Mouse (Mus musculus) erythroblast, adult 5-6 weeks (primary cell): ENCODE results near the gene Enpp7. TPM values are rescaled to one million over a fixed set of nuclear protein-coding genes. Genes with fewer than 3 reads are reported as not detected.

ENCODE experiments used
- ATAC-seq: replicated peaks from 2 replicates; pipeline ENCODE4 v1.8.0; 2016; ENCODE audit warnings: moderate number of reproducible peaks, mild to moderate bottlenecking, moderate TSS enrichment, inconsistent platforms; ENCODE audit not compliant: poor library complexity, low FRiP score, severe bottlenecking
- total RNA-seq, 2 experiments: library from RNA; stranded (forward) in 1 of 2; stranded (reverse) in 1 of 2; fragments of 150-400 nt in 1 of 2; fragments of 200-764, 138-1000 nt in 1 of 2; gene quantifications; 2 replicates each; pipeline versions ENCODE4 v1.2.3 to v1.2.4; 2015 to 2017; ENCODE audit warnings: low replicate concordance in 2 of 2

Enpp7 gene
- total RNA-seq, 2 experiments from 2014 or later = not detected

DNA sequence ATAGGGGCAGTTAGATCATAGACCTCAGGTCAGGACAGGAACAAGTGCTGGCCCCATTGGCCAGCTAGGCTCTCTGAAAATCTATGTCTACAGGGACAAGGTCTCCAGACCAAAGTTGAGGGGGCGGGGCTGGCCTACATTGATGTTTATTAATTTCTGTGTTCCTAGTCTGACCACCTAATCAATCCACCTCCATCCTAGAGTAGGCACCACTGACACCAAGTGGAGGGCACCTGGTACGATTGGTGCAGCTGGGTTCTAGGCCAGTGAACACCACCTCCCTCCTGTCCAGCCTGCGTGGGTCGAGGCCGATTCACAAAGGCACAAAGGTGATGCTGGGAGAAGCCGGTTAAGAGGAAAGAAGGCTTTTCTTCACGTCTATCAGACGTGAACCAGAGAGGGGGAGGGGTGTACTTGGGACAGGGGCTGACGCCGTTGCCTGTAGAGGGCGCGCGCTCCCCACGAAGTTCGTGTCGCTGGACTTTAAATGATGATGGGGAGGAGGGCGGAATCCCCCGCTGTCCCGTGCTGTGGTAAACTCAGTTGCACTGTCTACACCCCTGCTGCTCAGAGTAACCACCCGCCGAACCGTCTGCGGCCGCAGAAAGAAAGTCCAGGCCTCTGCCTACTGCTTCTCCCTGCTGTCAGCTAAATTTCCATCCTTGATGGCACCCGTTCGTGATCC, 46.0 kb downstream of the Enpp7 start:
- ATAC-seq = no peak

DNA sequence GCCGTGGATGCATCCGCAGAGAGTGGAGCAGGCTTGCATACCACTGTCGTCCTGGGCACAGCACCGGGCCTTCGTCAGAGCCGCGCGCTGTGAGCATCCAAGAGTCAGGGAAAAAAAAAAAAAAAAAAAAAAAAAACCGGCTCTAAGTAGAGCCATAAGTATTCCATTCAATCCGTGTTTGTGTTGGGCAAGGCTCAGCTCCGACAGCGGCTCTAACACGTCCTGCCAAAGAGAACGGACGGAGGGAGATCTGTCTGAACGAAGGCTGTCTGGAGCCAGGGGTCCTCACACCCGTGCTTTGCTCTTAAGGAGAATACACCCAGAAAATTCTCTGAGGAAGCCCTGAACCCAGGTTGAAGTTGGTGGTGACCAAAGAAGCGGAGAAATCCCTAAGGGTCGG, 46.6 kb downstream of the Enpp7 start:
- ATAC-seq = no peak

DNA sequence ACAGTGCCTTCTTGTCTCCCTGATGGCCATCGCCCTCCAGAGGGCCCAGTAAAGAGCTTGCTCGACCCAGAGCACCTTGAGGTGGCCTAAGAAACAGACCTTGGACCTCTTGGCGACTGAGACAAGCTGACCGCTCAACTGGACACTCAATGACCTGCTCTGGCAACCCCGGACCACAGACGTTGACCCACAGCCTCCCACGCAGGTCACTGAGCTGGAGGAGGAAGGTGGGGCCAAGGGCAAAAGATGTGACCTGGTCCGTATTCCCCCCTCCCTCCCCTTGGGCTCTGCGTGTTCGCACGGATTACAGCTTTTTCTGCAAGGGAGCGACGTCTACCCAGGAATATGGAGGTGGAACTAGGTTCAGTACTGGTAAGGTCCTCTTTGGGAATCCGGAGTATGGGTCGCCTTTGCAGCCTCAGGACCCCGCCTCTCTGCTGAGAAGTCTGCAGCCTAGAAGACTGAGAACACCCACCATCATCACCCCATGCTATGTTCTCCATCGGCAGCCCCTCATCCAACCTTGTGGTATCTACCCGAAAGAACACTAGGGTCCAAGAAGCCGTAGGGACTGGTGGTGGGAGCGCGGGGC, 47.2 kb downstream of the Enpp7 start:
- ATAC-seq = no peak

DNA sequence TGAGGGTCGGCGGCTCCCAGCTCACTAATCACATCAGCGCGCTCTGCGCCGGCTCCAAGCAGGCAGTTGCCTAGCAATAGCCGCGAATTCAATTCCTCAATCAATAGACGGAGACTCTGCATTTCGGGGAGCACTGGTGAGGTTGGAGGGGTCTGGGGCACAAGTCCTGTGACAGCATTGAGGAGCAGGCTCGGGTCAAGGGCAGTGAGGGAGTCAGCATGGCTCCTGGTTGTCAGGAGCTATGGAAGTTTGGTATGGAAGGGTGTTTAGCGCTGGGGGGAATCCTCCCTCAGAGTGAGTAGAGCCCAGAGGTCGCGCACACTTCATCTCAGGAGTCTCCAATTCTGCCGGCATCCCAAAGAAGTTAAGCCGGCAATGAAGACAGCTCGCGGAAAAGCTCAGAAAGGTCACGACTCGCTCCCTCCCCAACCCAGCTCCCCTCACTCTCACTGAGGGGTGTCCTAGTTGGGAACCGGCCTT, 47.7 kb downstream of the Enpp7 start:
- ATAC-seq = no peak

DNA sequence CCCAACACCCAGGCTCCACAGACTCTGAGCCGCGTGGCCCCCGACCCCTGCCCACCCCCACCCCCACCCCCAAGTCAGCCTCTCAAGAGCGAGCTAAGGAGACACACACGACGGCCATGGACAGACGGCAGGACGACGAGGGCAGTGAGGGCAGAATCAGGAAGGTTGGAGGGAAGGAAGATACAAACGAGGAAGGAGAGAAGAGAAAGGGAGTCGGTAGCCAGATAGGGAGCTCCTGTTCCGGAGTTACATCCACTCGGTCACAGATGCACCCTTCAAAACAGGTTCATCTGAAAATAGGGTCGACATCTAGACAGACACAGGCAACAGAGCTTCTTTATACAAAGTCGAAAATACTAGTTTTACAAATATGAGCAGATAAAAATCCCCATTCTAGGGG, 48.5 kb downstream of the Enpp7 start:
- no peak for ATAC-seq

DNA sequence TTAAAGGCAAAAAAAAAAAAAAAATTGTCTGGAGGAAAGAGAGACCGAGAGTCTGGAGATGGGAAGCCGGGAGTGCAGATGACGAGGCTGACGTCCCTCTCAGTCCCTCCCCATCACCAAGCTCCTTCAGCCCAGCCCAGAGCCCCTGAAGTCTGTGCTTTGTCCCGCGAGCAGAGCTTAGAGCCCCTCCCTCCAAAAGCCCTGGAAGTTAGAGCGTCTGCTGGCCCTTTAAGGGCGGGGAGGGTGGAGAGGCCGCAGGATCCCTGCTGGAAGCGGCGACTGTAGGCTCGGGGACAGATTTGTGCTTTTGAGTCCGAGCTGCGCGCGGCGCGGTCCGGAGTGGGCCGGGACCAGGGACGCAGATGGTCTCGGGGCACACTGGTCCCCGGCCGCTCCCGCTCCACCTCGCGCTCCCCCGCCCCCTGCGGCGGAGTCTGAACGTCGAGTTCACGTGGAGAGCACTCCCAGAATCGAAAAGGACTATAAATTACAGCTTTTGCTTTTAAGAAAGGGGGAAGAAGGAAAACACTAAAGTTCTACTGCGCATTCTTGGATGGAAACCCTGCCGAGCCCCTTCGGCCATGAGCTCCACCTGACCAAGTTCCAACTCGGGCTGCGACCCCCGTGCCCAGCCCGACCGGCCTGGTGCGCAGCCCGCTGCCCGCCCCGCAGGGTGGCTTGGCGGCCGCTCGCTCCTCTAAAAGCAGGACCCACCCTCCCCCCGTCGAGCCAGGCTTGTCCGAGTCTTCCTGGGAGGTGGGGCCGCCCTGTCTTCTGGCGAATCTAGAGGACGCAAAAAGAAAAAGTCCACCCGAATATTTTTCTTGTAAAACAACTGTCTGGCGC, 49.2 kb downstream of the Enpp7 start:
- ATAC-seq = no peak

DNA sequence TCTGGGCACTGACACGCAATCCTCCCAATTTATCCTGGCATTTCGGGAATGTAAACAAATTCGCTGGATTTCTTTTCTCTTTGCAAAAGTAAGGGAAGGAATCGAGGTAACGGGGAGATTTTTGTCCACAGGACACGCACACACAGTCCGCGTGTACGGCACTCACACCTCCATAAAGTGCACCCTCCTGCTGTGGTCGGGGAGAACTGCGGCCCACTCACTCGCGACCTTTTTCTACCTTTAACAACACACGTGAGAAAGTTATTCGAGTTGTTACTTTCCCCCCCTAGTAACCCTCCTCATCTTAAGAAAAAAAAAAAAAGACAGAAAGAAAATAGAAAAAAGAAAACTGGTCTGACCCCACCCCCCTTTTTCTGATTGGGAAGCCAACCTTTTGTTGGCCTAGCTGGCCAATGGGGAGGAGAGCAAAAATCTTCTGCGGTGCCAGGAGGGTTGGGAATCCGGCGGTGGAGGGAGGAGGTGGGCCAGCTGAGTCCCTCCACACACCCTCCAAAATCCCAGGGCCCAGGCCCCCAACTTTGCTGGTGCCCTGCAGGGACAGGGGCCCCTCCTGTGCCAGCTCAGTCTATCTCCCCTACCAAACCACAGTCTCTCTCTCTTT, 49.9 kb downstream of the Enpp7 start:
- ATAC-seq = no peak

DNA sequence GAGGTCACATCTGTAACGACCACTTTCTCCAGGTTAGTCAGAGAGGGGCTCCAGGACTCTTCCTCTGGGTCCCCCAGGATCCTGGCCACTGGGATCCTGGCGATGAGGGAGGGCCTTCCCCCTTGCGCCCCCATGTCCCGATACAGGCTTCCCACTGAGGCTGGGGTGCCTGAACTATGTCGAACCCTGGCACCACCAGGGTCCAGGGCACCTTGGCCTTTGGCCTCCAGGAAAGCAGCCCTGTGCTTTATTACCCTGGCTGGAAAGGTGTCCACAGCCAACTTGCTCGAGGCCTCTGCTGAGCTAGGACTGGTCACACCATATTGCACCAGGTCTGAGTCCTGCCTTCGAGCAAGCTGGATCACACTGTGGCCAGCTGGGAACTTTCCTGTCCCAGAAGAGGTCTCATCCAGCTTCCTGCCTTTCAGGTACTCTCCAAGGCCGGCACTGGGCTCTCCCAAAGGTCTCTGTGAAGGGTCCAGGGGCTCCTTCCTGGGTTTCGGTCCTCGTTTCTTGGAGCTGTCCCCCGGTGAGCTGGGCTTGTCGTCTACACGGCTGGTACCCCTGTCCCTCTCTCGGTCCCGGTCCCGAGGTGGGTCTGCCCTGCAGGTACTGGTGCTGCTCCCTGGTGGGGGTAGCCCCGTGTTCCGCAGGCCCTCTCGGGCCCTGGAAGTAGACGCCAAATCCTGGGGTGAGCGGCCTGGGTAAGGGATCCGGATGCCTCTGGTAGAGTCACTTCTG, 50.9 kb downstream of the Enpp7 start:
- no peak for ATAC-seq

DNA sequence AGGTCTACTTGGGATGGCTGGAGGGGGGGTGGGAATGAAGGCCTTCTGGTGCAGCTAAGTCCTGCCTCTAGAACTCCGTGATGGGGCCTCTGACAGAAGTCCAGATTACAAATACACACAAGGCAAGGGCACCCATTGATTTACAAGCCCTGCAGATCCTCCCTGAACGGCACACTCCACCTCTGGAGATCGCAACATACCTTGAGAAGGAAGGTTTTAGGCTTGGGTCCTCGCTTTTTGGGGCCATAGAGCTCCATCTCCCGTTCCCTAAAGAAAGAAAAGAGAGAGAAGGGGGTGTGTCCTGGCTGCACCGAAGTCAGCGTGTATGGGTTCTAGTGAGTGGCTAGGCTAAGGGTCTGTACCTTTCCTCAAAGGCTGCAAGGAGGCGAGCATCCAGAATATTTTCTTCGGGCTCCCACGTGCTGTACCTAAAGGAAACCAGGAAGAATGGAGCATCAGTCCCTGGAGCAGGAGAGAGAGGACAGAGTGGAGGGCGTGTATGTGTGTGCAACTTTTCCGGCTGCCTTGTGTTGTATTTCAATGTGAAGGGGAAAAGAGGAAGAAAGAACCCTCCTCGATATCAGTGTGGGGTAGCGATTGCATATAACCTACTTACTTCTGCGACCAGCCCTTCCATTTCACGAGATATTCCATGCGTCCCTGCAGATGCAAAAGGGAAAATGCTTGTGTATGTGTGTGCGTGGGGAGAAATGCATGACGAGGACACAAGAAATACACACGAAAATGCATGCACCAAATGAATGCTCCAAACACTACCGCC, 51.9 kb downstream of the Enpp7 start:
- ATAC-seq = no peak

DNA sequence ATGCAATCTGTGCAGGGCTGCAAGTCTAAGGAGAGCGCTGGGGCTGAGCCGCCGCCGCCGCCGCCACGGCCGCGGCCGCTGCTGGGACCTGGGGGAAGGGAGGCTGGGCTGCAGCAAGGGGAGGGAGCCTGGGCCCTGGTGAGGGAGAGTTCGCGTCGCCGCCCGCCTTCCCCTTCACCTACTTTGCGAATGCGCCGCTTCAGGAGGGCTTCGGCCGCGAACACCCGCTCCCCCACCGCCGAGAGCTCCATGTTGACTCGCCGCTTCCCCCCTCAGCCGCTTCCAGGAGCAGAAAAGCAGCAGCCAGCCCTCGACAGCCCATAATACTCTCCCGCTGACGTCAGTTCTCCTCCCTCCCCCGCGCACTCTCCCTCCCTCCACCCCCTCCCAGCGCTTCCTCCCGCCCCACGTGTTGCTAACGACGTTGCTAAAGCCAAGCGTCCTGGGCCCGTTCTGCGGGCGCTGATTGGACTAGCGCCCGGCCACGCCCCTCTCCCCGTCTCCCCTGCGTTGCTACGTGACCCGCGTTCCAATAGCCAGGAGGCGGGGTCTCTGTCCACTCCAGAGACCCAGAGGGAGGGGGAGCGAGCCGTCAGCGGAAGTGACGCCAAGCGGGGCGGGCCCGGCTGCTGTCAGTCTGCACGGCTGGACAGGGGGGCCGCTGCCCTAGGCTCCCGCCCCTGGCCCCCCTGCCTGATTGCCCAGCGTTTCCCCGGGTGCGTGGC, 52.8 kb downstream of the Enpp7 start, which contains the start of gene Cbx8:
Gene Cbx8 (minus strand): TSS at position 370 of the 725 bp plus-strand sequence.
- ATAC-seq = peak; percentile 75

DNA sequence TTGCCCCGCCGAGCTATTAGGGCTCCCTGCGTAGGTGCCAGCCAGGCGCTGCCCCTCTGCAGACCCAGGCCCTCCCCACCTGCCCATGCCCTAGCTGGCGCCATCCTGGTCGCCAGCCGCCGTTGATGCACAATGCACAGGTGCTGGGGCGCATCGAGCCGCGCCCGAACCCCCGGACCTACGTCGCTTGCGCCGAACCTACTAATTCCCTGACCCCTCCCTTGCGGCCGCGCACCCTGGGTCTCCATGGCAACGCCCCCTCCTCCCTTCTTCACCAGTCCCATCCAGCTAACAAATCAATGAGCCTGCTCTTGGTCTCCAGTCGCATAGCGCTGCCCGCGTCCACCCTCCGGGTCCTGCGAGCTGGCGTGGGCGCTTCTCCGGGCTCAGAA, 53.3 kb downstream of the Enpp7 start:
- no peak for ATAC-seq

DNA sequence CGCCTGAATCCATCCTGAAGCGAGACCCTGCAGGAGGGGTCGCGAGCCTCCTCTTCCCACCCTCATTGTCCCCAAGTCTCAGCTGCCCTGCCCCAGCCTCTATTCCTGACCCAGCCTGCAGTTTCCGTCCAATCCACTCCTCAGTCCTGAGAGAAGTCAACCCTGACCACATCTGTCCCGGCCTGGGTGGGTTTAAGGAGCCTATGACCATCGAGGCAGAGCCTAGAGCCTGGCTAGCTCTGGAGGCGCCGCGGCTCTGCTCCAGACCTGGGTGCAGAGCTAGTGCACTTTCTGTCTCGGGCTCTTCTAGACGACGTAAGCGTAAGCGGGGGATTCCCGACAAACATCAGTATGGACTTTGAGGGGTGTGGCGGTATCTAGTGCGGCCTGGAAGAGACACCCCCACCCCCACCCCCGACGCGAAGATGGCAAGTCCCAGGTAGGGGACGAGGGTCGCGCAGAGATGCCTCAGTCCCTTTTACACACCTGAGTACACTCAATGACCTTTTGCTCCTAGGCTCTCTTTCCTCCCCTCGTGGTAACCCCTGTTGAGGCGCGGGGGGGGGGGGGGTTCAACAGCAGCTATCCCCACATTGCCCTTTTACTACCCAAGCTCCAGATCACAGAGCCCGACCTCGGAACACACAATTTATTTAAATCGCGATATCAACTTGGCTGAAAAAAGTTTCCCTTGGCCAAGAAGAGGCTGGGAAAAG, 53.9 kb downstream of the Enpp7 start:
- no peak for ATAC-seq

Other genes starting within 250 kb of the Enpp7 start
- not detected in 2 replicates for gene Rbfox3, start 76.6 kb upstream of the Enpp7 start, total RNA-seq (2015; ENCODE audit: low replicate concordance)
- not detected in 2 replicates for gene Rbfox3, start 76.6 kb upstream of the Enpp7 start, total RNA-seq (2017; ENCODE audit: low replicate concordance)
- gene Cbx2, start 34.8 kb downstream of the Enpp7 start, total RNA-seq (2015; ENCODE audit: low replicate concordance) = 0.19 and 0.42 TPM in 2 replicates
- not detected in 2 replicates for gene Cbx2, start 34.8 kb downstream of the Enpp7 start, total RNA-seq (2017; ENCODE audit: low replicate concordance)
- gene Cbx8, start 52.8 kb downstream of the Enpp7 start, total RNA-seq (2015; ENCODE audit: low replicate concordance) = 0.38 and 0.42 TPM in 2 replicates
- gene Cbx8, start 52.8 kb downstream of the Enpp7 start, total RNA-seq (2017; ENCODE audit: low replicate concordance) = 0.70 and 1.4 TPM in 2 replicates
- 4.8 and 7.7 TPM in 2 replicates for gene Cbx4, start 98.0 kb downstream of the Enpp7 start, total RNA-seq (2015; ENCODE audit: low replicate concordance)
- 4.3 and 9.4 TPM in 2 replicates for gene Cbx4, start 98.0 kb downstream of the Enpp7 start, total RNA-seq (2017; ENCODE audit: low replicate concordance)
- 0.38 TPM in 1 of 2 replicates, not detected in the other for gene Tbc1d16, start 240.3 kb downstream of the Enpp7 start, total RNA-seq (2015; ENCODE audit: low replicate concordance)
- 0.09 and 0.42 TPM in 2 replicates for gene Tbc1d16, start 240.3 kb downstream of the Enpp7 start, total RNA-seq (2017; ENCODE audit: low replicate concordance)
- not detected in 2 replicates for gene Ccdc40, start 240.4 kb downstream of the Enpp7 start, total RNA-seq (2015; ENCODE audit: low replicate concordance)
- 0.56 and 1.5 TPM in 2 replicates for gene Ccdc40, start 240.4 kb downstream of the Enpp7 start, total RNA-seq (2017; ENCODE audit: low replicate concordance)